ENCODE assay signal across 8 mouse cellular contexts in the genomic region with DNA sequence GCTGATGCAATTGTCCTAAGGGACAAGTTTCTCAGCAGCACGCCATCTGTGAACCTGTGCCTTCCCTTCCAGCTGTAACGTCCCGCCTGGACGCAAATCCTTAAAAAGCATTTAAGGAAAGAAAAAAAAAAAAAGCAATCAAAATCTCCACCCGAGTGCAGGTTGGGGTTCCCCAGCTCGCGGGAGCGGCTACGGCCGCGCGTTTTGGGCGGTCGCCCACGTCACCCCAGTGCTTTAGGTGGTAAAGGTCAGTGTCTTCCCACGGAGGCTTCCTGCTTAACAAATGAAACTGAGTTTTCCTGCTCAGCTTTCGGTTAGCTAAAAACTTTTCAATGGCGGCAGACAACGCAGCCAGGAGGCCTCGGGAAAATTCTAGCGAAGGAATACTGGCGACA. TPM values are rescaled to one million over a fixed set of nuclear protein-coding genes. Genes with fewer than 3 reads are reported as not detected.
DNase-seq lines count a peak whose midpoint lies in the region; ATAC-seq and TF ChIP-seq lines count a peak whose summit lies in the region.

No protein-coding gene starts in this region.

- no peaks in the 10 kb centered on the region; the same call in 1 of the 2 replicates for H3K9me3 ChIP-seq in erythroblast, embryonic 14.5 days (ENCODE audit: control insufficient read depth, low read length)
- no peaks in the 10 kb centered on the region for H3K9me3 ChIP-seq in E14TG2a.4 (ENCODE audit: low read length)
- no peaks in the 10 kb centered on the region for H3K9me3 ChIP-seq in forebrain, embryonic 14.5 days (replicated peaks; ENCODE audit: control insufficient read depth, low read length)
- H3K9me3 ChIP-seq in limb, embryonic 13.5 days = no peaks in the 10 kb centered on the region
- H3K9me3 ChIP-seq in stomach, postnatal 0 days (ENCODE audit: control insufficient read depth, low read length) = no peaks in the 10 kb centered on the region

- H3K4me3 ChIP-seq in erythroblast, embryonic 14.5 days (replicated peaks) = peak overlapping the region; percentile 64
- H3K4me3 ChIP-seq in E14TG2a.4 (replicated peaks; ENCODE audit: low read length) = peak overlapping the region; percentile 79
- H3K4me3 ChIP-seq in forebrain, embryonic 14.5 days (ENCODE audit: low read depth, low read length) = peak overlapping the region; percentile 52
- H3K4me3 ChIP-seq in limb, embryonic 13.5 days = peak overlapping the region; percentile 61
- peak overlapping the region; percentile 66 for H3K4me3 ChIP-seq in stomach, postnatal 0 days (ENCODE audit: low read depth, low read length)

- no peak for TF ChIP-seq EP300 in stomach, postnatal 0 days (optimal IDR thresholded peaks at IDR 0.05)

- ATAC-seq in erythroblast, adult 5-6 weeks (replicated peaks; ENCODE audit: low FRiP score, poor library complexity, severe bottlenecking) = no peak
- ATAC-seq in forebrain, embryonic 14.5 days = no peak
- ATAC-seq in limb, embryonic 13.5 days (ENCODE audit: low FRiP score, low read depth) = no peak
- no peak; the same call in 1 of the 2 replicates for ATAC-seq in stomach, postnatal 0 days (ENCODE audit: low FRiP score, low TSS enrichment)

- peak; percentile 22 for DNase-seq in forebrain, embryonic 14.5 days (ENCODE audit: low spot score)
- DNase-seq in stomach, postnatal 0 days (ENCODE audit: low spot score) = no peak
- no peak for DNase-seq in spleen, postnatal 4 days (ENCODE audit: low spot score in 2 of 2)
- DNase-seq in T-cell, adult 2 months (ENCODE audit: low spot score) = no peak

- no peak overlapping the region for H3K27ac ChIP-seq in forebrain, embryonic 14.5 days (ENCODE audit: low read depth, low read length)
- no peak overlapping the region for H3K27ac ChIP-seq in limb, embryonic 13.5 days
- peak overlapping the region; percentile 45; the same call in 1 of the 2 replicates for H3K27ac ChIP-seq in stomach, postnatal 0 days (replicated peaks)

- H3K27me3 ChIP-seq in erythroblast, embryonic 14.5 days (ENCODE audit: control insufficient read depth) = peaks cover 49% of the 10 kb centered on the region
- H3K27me3 ChIP-seq in E14TG2a.4 (ENCODE audit: insufficient read depth, low read length) = peaks cover 83% of the 10 kb centered on the region
- H3K27me3 ChIP-seq in forebrain, embryonic 14.5 days (replicated peaks; ENCODE audit: control insufficient read depth, insufficient read depth, low read length) = peaks cover 49% of the 10 kb centered on the region
- peaks cover 64% of the 10 kb centered on the region for H3K27me3 ChIP-seq in limb, embryonic 13.5 days
- H3K27me3 ChIP-seq in stomach, postnatal 0 days (ENCODE audit: control insufficient read depth, insufficient read depth, low read length) = peaks cover 3% of the 10 kb centered on the region; the same call in 1 of the 2 replicates

- H3K36me3 ChIP-seq in erythroblast, embryonic 14.5 days (ENCODE audit: control insufficient read depth) = no peaks in the 10 kb centered on the region
- no peaks in the 10 kb centered on the region for H3K36me3 ChIP-seq in E14TG2a.4 (ENCODE audit: insufficient read depth, low read length)
- no peaks in the 10 kb centered on the region for H3K36me3 ChIP-seq in forebrain, embryonic 14.5 days (ENCODE audit: control insufficient read depth, insufficient read depth, low read length)
- no peaks in the 10 kb centered on the region for H3K36me3 ChIP-seq in limb, embryonic 13.5 days
- no peaks in the 10 kb centered on the region for H3K36me3 ChIP-seq in stomach, postnatal 0 days (ENCODE audit: control insufficient read depth, insufficient read depth, low read length)

- 2% methylated on average over 22 of the region's 22 CpGs for WGBS in forebrain, embryonic 14.5 days
- 2% methylated on average over 22 of the region's 22 CpGs for WGBS in limb, embryonic 13.5 days
- WGBS in stomach, postnatal 0 days = 4% methylated on average over 22 of the region's 22 CpGs

- peaks cover 8% of the 10 kb centered on the region for H3K4me1 ChIP-seq in erythroblast, embryonic 14.5 days (ENCODE audit: control insufficient read depth)
- peaks cover 15% of the 10 kb centered on the region for H3K4me1 ChIP-seq in E14TG2a.4 (replicated peaks; ENCODE audit: low read depth, low read length)
- peaks cover 8% of the 10 kb centered on the region; the same call in 1 of the 2 replicates for H3K4me1 ChIP-seq in forebrain, embryonic 14.5 days (ENCODE audit: control insufficient read depth, insufficient read depth, low read length)
- peaks cover 25% of the 10 kb centered on the region for H3K4me1 ChIP-seq in limb, embryonic 13.5 days
- no peaks in the 10 kb centered on the region for H3K4me1 ChIP-seq in stomach, postnatal 0 days (replicated peaks; ENCODE audit: control insufficient read depth, insufficient read depth)

- peak overlapping the region; percentile 58 for H3K9ac ChIP-seq in forebrain, embryonic 14.5 days (ENCODE audit: low read length)
- H3K9ac ChIP-seq in limb, embryonic 13.5 days = peak overlapping the region; percentile 74
- peak overlapping the region; percentile 65 for H3K9ac ChIP-seq in stomach, postnatal 0 days (ENCODE audit: low read length)

- no peak for TF ChIP-seq CTCF in E14TG2a.4 (conservative IDR thresholded peaks at IDR 0.05; ENCODE audit: low read length)
- no peak for TF ChIP-seq CTCF in stomach, postnatal 0 days (IDR thresholded peaks at IDR 0.05; ENCODE audit: low read depth)

- H3K4me2 ChIP-seq in forebrain, embryonic 14.5 days (ENCODE audit: low read length) = peak overlapping the region; percentile 99
- peak overlapping the region; percentile 100 for H3K4me2 ChIP-seq in limb, embryonic 13.5 days (replicated peaks)
- peak overlapping the region; percentile 100 for H3K4me2 ChIP-seq in stomach, postnatal 0 days (replicated peaks; ENCODE audit: low read depth)

RNA-seq across cellular contexts. Expression of a gene that starts 0.8 kb away (rescaled TPM):
- polyA plus RNA-seq in erythroblast, embryonic 14.5 days (2012) = 0.02 TPM in 2 replicates
- total RNA-seq in erythroblast, adult 5-6 weeks (2015; ENCODE audit: low replicate concordance) = not detected in 2 replicates
- not detected in 2 replicates for total RNA-seq in erythroblast, adult 5-6 weeks (2017; ENCODE audit: low replicate concordance)
- polyA plus RNA-seq in forebrain, embryonic 14.5 days (2014; fragmentation: Nextera tagmentation; extraction: Ambion mirVana) = 11.0 and 15.2 TPM in 2 replicates
- polyA plus RNA-seq in limb, embryonic 13.5 days (2015; fragmentation: Nextera tagmentation; extraction: Ambion mirVana) = 80.7 and 92.7 TPM in 2 replicates
- 77.8 and 78.1 TPM in 2 replicates for polyA plus RNA-seq in stomach, postnatal 0 days (2015; fragmentation: Nextera tagmentation; extraction: Ambion mirVana)

RNA-seq across cellular contexts. Expression of a gene that starts 12.0 kb away (rescaled TPM):
- not detected in 2 replicates for polyA plus RNA-seq in erythroblast, embryonic 14.5 days (2012)
- not detected in 2 replicates for total RNA-seq in erythroblast, adult 5-6 weeks (2015; ENCODE audit: low replicate concordance)
- total RNA-seq in erythroblast, adult 5-6 weeks (2017; ENCODE audit: low replicate concordance) = not detected in 2 replicates
- polyA plus RNA-seq in forebrain, embryonic 14.5 days (2014; fragmentation: Nextera tagmentation; extraction: Ambion mirVana) = not detected in 2 replicates
- polyA plus RNA-seq in limb, embryonic 13.5 days (2015; fragmentation: Nextera tagmentation; extraction: Ambion mirVana) = not detected in 2 replicates
- not detected in 2 replicates for polyA plus RNA-seq in stomach, postnatal 0 days (2015; fragmentation: Nextera tagmentation; extraction: Ambion mirVana)

RNA-seq across cellular contexts. Expression of a gene that starts 29.7 kb away (rescaled TPM):
- polyA plus RNA-seq in erythroblast, embryonic 14.5 days (2012) = not detected in 2 replicates
- not detected in 2 replicates for total RNA-seq in erythroblast, adult 5-6 weeks (2015; ENCODE audit: low replicate concordance)
- not detected in 2 replicates for total RNA-seq in erythroblast, adult 5-6 weeks (2017; ENCODE audit: low replicate concordance)
- 14.4 and 19.7 TPM in 2 replicates for polyA plus RNA-seq in forebrain, embryonic 14.5 days (2014; fragmentation: Nextera tagmentation; extraction: Ambion mirVana)
- polyA plus RNA-seq in limb, embryonic 13.5 days (2015; fragmentation: Nextera tagmentation; extraction: Ambion mirVana) = 37.2 and 42.0 TPM in 2 replicates
- 21.3 and 24.3 TPM in 2 replicates for polyA plus RNA-seq in stomach, postnatal 0 days (2015; fragmentation: Nextera tagmentation; extraction: Ambion mirVana)

RNA-seq across cellular contexts. Expression of a gene that starts 45.8 kb away (rescaled TPM):
- polyA plus RNA-seq in erythroblast, embryonic 14.5 days (2012) = not detected in 2 replicates
- total RNA-seq in erythroblast, adult 5-6 weeks (2015; ENCODE audit: low replicate concordance) = not detected in 2 replicates
- total RNA-seq in erythroblast, adult 5-6 weeks (2017; ENCODE audit: low replicate concordance) = 0.42 TPM in 1 of 2 replicates, not detected in the other
- polyA plus RNA-seq in forebrain, embryonic 14.5 days (2014; fragmentation: Nextera tagmentation; extraction: Ambion mirVana) = 0.42 and 0.63 TPM in 2 replicates
- polyA plus RNA-seq in limb, embryonic 13.5 days (2015; fragmentation: Nextera tagmentation; extraction: Ambion mirVana) = 5.7 and 6.4 TPM in 2 replicates
- polyA plus RNA-seq in stomach, postnatal 0 days (2015; fragmentation: Nextera tagmentation; extraction: Ambion mirVana) = 0.05 and 0.23 TPM in 2 replicates

Comparison
In these comparisons a context has a peak if more than half of its experiments do, and no peak if none do; other contexts are left out.
1. RNA of a gene that starts 0.8 kb away (polyA plus RNA-seq): 80.7 to 92.7 TPM in limb, embryonic 13.5 days, 77.8 to 78.1 TPM in stomach, postnatal 0 days and 11.0 to 15.2 TPM in forebrain, embryonic 14.5 days; 0.02 TPM in erythroblast, embryonic 14.5 days; every median in the first group is over 10 times any median in the second.
2. RNA of a gene that starts 29.7 kb away (polyA plus RNA-seq): 37.2 to 42.0 TPM in limb, embryonic 13.5 days, 21.3 to 24.3 TPM in stomach, postnatal 0 days and 14.4 to 19.7 TPM in forebrain, embryonic 14.5 days; not detected in erythroblast, embryonic 14.5 days; every median in the first group is over 10 times any median in the second.
3. Peak in every context shown above with its lines, with median percentiles within 50 percentile points of each other: H3K4me3 ChIP-seq, H3K4me2 ChIP-seq and H3K9ac ChIP-seq.